Mouse (Mus musculus) erythroblast, embryonic 14.5 days (primary cell): Measurements from ENCODE around the gene Slc44a2. TPM values are rescaled to one million over a fixed set of nuclear protein-coding genes. Genes with fewer than 3 reads are reported as not detected.
A peak's percentile ranks its signal among the peaks of the same experiment; 100 is the strongest.

Experiments used
- H3K27me3 ChIP-seq: 2 replicates; pipeline ENCODE4 v1.6.1; 2012; ENCODE audit warnings: inconsistent platforms; ENCODE audit not compliant: control insufficient read depth
- H3K36me3 ChIP-seq: 2 replicates; pipeline ENCODE4 v1.6.1; 2012; ENCODE audit warnings: mild to moderate bottlenecking, inconsistent platforms; ENCODE audit not compliant: control insufficient read depth
- H3K4me1 ChIP-seq: 2 replicates; pipeline ENCODE4 v1.6.1; 2012; ENCODE audit warnings: inconsistent platforms; ENCODE audit not compliant: control insufficient read depth
- H3K4me3 ChIP-seq: replicated peaks from 2 replicates; pipeline ENCODE3; 2012; ENCODE audit warnings: moderate library complexity, mild to moderate bottlenecking, inconsistent platforms
- H3K9me3 ChIP-seq: 2 replicates; pipeline ENCODE4 v1.6.1; 2012; ENCODE audit warnings: low read length, inconsistent platforms, mixed read lengths; ENCODE audit not compliant: control insufficient read depth
- GATA1 ChIP-seq: IDR thresholded peaks from 2 replicates; pipeline ENCODE4 v1.6.1; 2012; ENCODE audit warnings: low read length, inconsistent platforms, mixed read lengths
- TAL1 ChIP-seq: IDR thresholded peaks from 3 replicates; pipeline ENCODE4 v1.6.1; 2012; ENCODE audit warnings: low read length, inconsistent platforms, mixed read lengths
- polyA plus RNA-seq: library from polyadenylated mRNA; stranded (reverse); fragments of >175 nt; gene quantifications from 2 replicates; pipeline ENCODE4 v1.2.3, GENCODE M21; 2012

The Slc44a2 gene
- polyA plus RNA-seq, 1 experiment = 0.82 TPM

DNA sequence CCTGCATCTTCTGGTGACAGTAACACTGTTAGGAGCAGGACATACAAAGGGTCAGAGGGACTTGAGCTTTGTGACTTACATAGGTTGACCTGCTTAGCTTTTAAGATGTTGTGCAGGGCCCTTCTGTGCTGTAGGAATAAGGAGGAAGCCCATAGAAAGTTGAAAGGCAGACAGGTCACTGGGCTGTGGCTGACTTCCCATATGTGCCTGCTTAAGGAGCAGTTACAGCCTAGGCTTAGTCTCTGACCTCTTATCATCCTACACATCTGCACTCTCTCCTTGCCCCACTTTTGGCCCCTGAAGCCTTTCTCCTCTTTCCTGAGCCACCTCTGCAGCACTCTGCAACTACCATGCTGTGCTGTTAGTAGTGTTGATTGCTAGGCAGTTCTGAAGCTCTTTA lies 63.5 kb downstream of the Slc44a2 start:
- TF ChIP-seq TAL1 = no peak
- peak; percentile 45; the same call in 1 of the 2 replicates for TF ChIP-seq GATA1
- Histone ChIP-seq H3K4me1 (peaks cover 46% of the 10 kb centered on the region), H3K4me3 (no peak overlapping the region), H3K9me3 (no peaks in the 10 kb centered on the region), H3K36me3 (peaks cover 57% of the 10 kb centered on the region), H3K27me3 (no peaks in the 10 kb centered on the region)

DNA sequence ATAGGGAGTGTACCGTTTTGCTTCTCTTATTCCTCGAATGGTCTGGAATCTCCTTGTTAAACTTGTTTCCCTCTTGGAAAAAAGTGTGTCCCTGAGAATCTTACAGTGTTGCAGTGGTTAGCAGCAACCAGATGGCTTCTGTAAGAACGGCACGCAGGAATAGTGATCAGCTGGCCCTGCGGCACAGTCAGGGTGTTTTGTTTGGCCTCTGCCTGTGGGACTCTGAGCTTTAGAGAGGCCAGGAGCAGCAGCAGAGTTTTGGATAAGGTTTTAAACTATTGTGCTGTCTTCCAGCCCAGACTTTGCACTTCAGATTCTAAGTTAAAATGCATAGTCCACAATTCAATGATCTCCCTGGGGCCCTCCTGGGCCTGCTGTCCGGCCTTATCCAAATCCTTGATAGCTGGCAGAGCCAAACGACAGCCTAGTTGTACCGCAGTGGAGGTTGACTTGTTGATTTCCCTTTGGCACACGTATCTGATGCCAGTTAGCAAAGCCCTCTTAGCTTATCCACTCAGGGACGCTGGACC lies 72.2 kb downstream of the Slc44a2 start:
- no peaks in the 10 kb centered on the region for H3K9me3 ChIP-seq
- no peaks in the 10 kb centered on the region for H3K27me3 ChIP-seq
- H3K4me1 ChIP-seq = no peaks in the 10 kb centered on the region; the same call in 1 of the 2 replicates
- TF ChIP-seq TAL1 = no peak
- TF ChIP-seq GATA1 = no peak
- peaks cover 93% of the 10 kb centered on the region for H3K36me3 ChIP-seq
- H3K4me3 ChIP-seq = no peak overlapping the region

DNA sequence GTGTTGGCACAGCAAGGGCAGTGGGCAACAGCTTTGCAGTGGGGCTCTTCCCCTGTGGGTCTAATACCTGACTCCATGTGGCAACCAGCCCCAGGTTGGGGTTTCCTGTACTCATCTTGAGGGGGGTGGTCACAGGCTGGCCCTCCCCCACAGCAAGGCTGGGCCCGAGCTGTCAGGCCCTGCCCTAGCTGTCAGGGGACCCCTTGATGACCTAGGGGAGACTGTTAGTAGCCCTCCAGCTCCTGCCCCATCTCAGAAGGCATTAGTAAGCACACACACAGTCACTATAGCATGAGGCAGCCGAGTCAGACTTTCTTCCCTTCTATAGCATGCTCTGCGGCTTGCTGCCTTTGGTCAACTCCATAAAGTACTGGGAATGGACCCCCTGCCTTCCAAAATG lies 75.2 kb downstream of the Slc44a2 start:
- H3K9me3 ChIP-seq = no peaks in the 10 kb centered on the region
- TF ChIP-seq GATA1 (no peak), TAL1 (no peak)
- no peaks in the 10 kb centered on the region for H3K27me3 ChIP-seq
- no peaks in the 10 kb centered on the region for H3K4me1 ChIP-seq
- no peak overlapping the region for H3K4me3 ChIP-seq
- peaks cover 95% of the 10 kb centered on the region for H3K36me3 ChIP-seq

DNA sequence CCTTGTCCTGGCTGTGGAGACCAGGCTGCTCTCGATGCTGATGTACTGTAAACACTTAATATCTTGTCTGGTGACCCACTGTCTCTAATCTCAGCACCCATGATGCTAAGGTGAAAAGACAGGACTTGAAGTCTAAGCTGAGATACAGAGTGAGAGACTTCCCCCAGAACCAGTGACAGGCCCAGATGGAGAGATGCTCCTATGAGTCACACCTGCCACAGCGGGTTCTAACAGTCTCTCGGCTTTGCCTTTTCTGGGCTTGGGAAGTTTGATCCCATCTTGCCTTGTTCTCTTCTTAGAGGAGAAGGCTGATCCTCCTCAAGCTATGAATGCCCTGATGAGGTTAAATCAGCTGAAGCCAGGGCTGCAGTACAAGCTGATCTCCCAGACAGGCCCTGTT lies 76.7 kb downstream of the Slc44a2 start:
- Histone ChIP-seq H3K4me1 (no peaks in the 10 kb centered on the region), H3K36me3 (peaks cover 94% of the 10 kb centered on the region), H3K9me3 (no peaks in the 10 kb centered on the region), H3K4me3 (no peak overlapping the region), H3K27me3 (no peaks in the 10 kb centered on the region)
- no peak for TF ChIP-seq GATA1
- no peak for TF ChIP-seq TAL1

DNA sequence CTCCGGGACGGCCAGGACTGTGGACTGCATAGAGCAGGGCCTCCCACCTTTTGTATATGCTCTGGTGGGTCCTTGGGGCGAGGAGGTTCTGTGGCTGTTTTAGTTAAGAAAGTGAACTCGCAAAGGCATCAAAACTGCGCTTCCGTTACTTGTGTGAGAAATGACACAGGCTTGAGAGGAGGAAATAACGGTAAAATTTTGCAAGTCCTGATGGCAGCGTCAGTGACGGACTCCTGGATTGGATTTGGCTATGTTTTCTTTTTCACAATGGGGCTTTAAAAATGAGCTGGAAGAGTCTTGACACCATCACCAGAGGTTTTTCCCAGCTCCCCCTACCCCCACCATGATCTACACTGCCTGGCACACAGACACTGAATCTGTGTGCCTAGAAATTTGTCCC lies 80.5 kb downstream of the Slc44a2 start:
- Histone ChIP-seq H3K4me1 (peaks cover 3% of the 10 kb centered on the region), H3K27me3 (no peaks in the 10 kb centered on the region), H3K36me3 (peaks cover 93% of the 10 kb centered on the region), H3K4me3 (no peak overlapping the region), H3K9me3 (no peaks in the 10 kb centered on the region)
- TF ChIP-seq TAL1 = no peak

DNA sequence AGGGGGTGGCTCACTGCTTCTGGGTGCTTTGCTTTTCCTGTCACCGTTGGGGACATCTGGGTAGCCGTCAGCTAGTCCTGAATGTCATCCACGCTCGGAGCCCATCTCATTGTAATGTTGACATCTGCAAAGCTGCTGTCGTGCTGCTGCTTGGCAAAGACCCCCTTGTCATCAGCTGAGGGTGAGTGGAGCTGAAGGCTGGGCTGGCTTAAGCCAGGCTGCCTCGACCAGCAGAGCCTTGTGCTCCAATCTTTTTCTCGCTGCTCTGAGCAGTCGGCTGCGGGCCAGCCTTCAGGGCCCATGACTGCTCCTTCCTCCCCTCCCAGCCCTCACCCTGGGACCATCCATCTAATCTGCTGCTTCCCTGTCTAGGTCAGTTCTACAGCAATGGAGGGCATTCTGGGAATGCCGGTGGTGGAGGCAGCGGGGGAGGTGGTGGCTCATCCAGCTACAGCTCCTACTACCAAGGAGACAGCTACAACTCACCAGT lies 82.3 kb downstream of the Slc44a2 start:
- peaks cover 88% of the 10 kb centered on the region for H3K36me3 ChIP-seq
- TF ChIP-seq GATA1 = no peak
- TF ChIP-seq TAL1 = no peak

DNA sequence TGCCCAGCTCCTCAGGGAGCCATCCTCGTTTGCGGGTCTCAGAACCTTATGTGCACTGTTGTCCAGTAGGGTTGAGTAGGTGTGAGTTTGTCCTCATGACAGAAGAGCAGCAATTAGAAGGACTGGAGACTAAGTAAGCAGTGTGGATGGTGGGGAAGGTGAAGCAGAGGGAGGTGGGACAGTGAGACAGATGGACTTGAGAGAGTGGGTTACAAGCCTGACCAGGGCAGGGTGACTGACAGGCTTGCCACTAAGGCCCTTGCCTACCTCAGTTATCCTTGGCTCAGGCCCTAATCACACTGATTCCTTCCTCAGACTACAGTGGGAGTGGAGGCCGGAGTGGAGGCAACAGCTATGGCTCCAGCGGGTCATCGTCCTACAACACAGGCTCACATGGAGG lies 83.2 kb downstream of the Slc44a2 start:
- Histone ChIP-seq H3K4me1 (peaks cover 3% of the 10 kb centered on the region), H3K36me3 (peaks cover 80% of the 10 kb centered on the region), H3K27me3 (no peaks in the 10 kb centered on the region), H3K9me3 (no peaks in the 10 kb centered on the region), H3K4me3 (no peak overlapping the region)
- no peak for TF ChIP-seq TAL1
- TF ChIP-seq GATA1 = no peak

More for the DNA sequence above, 82.3 kb downstream of the Slc44a2 start:
- H3K4me1 ChIP-seq = peaks cover 3% of the 10 kb centered on the region
- H3K9me3 ChIP-seq = no peaks in the 10 kb centered on the region
- no peaks in the 10 kb centered on the region for H3K27me3 ChIP-seq
- H3K4me3 ChIP-seq = no peak overlapping the region

Other genes with a start within 250 kb of the Slc44a2 start
- gene Gm49373, start 247.6 kb upstream of the Slc44a2 start, polyA plus RNA-seq = 0.12 and 0.16 TPM in 2 replicates
- 1.5 and 2.8 TPM in 2 replicates for gene Fdx1l, start 247.1 kb upstream of the Slc44a2 start, polyA plus RNA-seq
- 11.6 and 15.1 TPM in 2 replicates for gene Gm38431, start 228.7 kb upstream of the Slc44a2 start, polyA plus RNA-seq
- 7.5 and 9.3 TPM in 2 replicates for gene Raver1, start 228.7 kb upstream of the Slc44a2 start, polyA plus RNA-seq
- gene Tyk2, start 189.5 kb upstream of the Slc44a2 start, polyA plus RNA-seq = 0.26 and 0.30 TPM in 2 replicates
- gene Cdc37, start 170.7 kb upstream of the Slc44a2 start, polyA plus RNA-seq = 12.7 and 17.4 TPM in 2 replicates
- gene Pde4a, start 155.0 kb upstream of the Slc44a2 start, polyA plus RNA-seq = 0.04 and 0.05 TPM in 2 replicates
- gene Keap1, start 81.3 kb upstream of the Slc44a2 start, polyA plus RNA-seq = 4.2 and 5.2 TPM in 2 replicates
- not detected in 2 replicates for gene S1pr5, start 72.3 kb upstream of the Slc44a2 start, polyA plus RNA-seq
- 25.4 and 30.2 TPM in 2 replicates for gene Atg4d, start 55.4 kb upstream of the Slc44a2 start, polyA plus RNA-seq
- gene Kri1, start 32.7 kb upstream of the Slc44a2 start, polyA plus RNA-seq = 3.5 and 4.6 TPM in 2 replicates
- 36.6 and 42.6 TPM in 2 replicates for gene Cdkn2d, start 29.3 kb upstream of the Slc44a2 start, polyA plus RNA-seq
- not detected in 2 replicates for gene Ap1m2, start 8.4 kb upstream of the Slc44a2 start, polyA plus RNA-seq
- 4.7 and 5.2 TPM in 2 replicates for gene Ilf3, start 47.2 kb downstream of the Slc44a2 start, polyA plus RNA-seq
- 1.7 and 2.0 TPM in 2 replicates for gene Qtrt1, start 91.1 kb downstream of the Slc44a2 start, polyA plus RNA-seq
- 112 and 129 TPM in 2 replicates for gene Dnm2, start 104.2 kb downstream of the Slc44a2 start, polyA plus RNA-seq
- 0.47 and 0.75 TPM in 2 replicates for gene Tmed1, start 189.6 kb downstream of the Slc44a2 start, polyA plus RNA-seq
- 0.13 and 0.39 TPM in 2 replicates for gene AB124611, start 205.5 kb downstream of the Slc44a2 start, polyA plus RNA-seq
- 41.9 and 46.0 TPM in 2 replicates for gene Carm1, start 226.2 kb downstream of the Slc44a2 start, polyA plus RNA-seq